Mouse (Mus musculus) skeletal muscle tissue, adult 2 months (tissue): ENCODE data around the gene Srp68.

Source experiments
- DNase-seq: peaks from one replicate; pipeline ENCODE4 v3.0.0-alpha.2; 2012; ENCODE audit warnings: low read depth, low spot score

The Srp68 gene

DNA sequence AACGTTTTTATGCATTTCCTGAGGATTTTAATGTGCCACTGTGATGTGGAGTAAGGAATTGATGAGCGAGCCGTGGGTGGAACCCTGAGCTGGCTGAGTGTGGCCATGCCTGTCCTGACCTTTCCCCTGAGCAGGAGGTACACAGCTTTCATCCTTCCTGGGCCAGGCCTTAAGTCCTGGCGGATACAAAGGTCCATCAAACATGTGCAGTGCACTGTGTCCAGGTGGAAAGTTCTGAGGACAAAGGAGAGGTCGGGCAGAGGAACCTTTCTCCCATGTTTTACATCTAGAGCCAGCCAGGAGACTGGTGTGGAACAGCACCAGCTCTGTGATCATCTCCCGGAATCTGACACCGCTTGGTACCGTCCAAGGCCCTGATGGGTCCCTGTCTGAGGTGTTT is 64.8 kb downstream of the Srp68 start:
- DNase-seq: no peak

GRCm38 (mm10) chr11:116208660-116209059 is 65.4 kb downstream of the Srp68 start:
- no peak for DNase-seq

DNA sequence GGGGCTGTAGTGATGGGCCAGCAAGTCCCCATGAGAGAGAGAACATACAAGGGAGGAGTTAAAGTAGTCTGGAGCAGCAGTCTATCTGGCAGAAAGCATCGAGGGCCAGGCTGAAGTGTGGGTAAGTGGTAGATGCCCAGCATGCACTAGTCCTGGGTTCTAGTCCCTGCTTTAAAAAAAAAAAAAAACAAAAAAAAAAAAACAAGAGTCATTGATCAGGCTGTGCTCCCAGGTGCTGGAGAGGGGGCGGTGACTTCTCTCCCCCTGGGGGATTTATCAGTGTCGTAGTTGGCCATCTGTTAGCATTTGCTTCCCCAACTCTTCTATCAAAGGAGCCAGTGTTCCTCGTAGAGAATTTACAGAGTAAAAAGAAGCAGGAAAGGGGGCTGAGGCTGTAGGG is 67.3 kb downstream of the Srp68 start:
- DNase-seq: no peak

- DNase-seq: no peak
Measured at GRCm38 (mm10) chr11:116203150-116203549, 70.9 kb downstream of the Srp68 start.

DNA sequence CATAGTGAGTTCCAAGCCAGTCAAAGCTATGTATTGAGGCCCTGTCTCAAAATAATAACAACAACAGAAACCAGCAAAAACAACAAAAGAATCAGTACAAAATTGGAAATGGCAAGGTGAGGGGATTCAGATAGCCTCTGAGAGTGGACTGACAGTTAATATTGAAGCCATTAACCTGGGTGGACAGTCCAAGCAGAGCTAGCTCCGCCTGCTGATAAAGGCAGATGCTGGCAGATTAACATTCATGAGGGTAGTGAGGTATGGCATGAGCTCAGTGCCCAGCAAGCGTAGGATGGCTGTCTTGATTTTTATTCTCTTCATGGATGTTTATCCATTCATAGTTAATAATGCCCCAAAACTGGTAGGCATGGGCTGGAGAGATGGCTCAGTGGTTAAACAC is 72.9 kb downstream of the Srp68 start:
- DNase-seq: no peak

DNA sequence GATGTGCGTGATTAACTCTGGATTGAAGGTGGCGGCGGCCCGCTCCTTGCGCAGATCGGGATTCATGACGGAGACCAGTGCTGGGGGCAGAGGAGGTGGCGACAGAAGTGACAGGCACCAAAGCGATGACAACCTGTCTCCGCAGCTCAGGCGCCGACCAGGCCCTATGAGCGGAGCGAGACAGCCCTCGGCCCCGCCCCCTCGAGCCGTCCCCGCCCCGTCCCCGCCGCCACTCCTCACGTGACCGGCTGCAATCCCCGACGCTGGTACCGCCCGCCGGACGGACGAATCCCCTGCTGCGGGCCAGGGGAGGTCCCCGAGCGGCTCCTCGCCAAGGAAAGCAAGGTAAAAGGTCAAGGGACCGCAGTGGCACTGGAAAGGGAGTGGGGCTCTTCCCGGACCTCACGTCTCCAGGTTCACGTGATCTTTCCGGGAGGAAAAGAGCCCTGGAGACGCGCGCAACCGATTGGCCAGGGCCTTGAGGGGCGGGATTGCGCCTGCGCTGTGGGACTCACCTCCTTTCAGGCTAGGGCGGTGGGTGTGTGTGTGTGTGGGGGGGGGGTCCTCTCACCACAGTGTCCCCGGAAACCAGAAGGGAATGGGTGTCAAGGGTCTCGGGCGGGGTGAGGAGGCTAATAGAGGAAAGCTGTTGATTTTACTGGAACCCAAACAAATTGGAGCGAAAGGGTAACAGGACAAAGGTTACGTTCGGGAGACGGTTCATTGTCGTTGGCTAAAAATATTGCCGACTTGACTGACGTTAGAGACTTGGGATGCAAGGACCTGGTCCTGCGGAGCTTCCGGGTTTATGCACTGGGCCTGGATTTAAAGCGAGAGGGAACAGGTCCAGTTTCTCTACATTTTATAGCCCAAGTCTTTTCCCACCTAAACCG is 75.1 kb downstream of the Srp68 start, which contains the start of the genes Ten1 and Acox1:
Gene Ten1 (plus strand): TSS at position 217 of the 893 bp plus-strand sequence.
Gene Acox1 (minus strand): TSS at position 407 of the 893 bp plus-strand sequence.
- DNase-seq: peak; percentile 97

DNA sequence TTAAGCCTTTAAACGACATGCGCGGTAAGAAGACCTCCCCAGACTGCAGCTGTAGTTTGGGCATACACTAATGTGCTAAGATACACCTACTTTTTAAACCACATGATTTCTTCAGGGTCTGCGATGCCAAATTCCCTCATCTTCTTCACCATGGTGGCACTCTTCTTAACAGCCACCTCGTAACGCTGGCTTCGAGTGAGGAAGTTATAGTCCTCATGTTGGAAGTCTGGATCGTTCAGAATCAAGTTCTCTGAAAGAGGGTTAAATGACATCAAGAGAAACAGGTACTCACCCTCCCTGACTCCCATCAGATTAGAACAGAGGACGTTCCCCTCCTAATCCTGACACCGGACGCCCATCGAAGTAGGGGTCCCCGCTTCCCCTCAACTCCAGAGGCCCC is 75.9 kb downstream of the Srp68 start:
- no peak for DNase-seq

GRCm38 (mm10) chr11:116197584-116197906 is 76.5 kb downstream of the Srp68 start:
- no peak for DNase-seq

DNA sequence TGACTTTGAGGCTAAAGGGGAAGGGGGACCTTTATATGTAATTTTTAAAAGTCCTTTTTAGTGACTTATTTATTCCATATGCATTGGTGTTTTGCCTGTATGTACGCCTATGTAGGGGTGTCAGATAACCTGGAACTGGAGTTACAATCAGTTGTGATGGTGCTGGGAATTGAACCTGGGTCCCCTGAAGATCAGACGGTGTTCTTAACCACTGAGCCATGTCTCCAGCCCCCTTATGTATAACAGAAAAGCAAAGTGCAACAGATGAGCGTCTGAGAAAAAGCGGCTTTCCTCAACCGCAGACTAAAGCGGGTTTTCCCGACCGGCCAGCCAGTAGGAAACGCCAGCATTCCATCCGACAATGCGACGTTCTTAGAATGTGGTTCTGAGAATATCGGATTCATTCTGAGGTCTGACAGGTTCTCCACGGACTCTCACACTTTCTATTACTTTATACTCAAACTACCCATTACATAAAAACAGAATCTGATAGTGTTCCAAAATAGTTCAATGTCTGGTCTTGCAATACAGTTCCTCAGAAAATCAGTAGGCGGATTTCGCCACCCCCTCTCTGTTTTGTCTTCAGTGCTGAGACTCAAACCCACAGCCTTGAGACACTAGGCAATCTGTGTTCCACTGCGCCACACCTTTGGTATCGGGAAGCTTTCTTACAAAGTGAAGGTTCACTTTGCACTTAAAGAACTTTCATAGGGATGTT is 77.0 kb downstream of the Srp68 start:
- no peak for DNase-seq

DNA sequence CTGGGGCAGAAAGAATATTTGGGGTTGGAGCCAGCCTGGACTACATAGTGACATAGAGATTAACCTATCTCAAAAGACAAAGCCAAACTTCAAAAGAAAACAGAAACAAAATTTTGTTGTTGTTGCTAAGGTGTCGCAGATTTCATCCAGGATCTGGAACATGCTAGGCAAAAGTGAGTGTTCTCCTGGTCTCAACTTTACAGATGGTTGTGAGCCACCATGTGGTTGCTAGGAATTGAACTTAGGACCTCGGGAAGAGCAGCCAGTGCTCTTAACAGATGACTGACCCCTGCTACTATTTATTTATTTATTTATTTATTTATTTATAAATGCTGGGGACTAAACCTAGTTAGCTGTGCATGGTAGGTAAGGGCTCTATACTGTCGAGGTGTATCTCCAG is 77.7 kb downstream of the Srp68 start:
- DNase-seq: no peak

DNA sequence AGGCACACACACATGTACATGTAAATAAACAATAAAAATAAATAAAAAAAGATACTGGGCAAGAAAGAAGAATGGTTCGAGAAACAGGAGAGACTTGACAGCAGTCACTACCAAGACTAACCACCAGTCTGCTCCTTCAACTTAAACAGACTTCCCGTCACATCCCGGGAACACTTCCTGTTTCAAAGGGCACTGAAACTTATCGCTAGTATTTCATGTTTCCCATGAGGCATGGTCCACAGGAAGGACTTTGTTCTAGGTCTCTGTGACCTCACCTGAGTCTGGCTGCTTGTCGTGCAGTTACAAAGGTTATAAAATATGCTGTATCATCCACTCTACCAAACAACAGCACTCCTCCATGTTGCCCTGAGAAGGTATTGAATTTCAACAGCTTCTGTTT is 78.8 kb downstream of the Srp68 start:
- no peak for DNase-seq
